Mouse (Mus musculus) heart, adult 18-20 months (tissue): ENCODE measurements around the gene Ism2. TPM values are rescaled to one million over a fixed set of nuclear protein-coding genes. Genes with fewer than 3 reads are reported as not detected.
A peak's percentile ranks its signal among the peaks of the same experiment; 100 is the strongest.
"Not testable (repeated sequence)": the region's sequence is repeated elsewhere in the genome, so short reads cannot be mapped to it uniquely, and the experiment has no call there.

Experiments
- DNase-seq, 2 experiments: peaks; one replicate each; pipeline ENCODE4 v3.0.0; 2021 to 2022; ENCODE audit warnings: mixed read lengths in 1 of 2
- total RNA-seq, 2 experiments: library from RNA; stranded (reverse); gene quantifications; 2 replicates each; pipeline ENCODE4 v1.2.3; 2021

Ism2 gene
- total RNA-seq, 2 experiments from 2014 or later: not detected

- no peak for DNase-seq
Observed at GRCm38 (mm10) chr12:87289100-87289499, 10.4 kb downstream of the Ism2 start.

GRCm38 (mm10) chr12:87284726-87285125 lies 14.8 kb downstream of the Ism2 start:
- no peak for DNase-seq

GRCm38 (mm10) chr12:87284268-87284667 lies 15.2 kb downstream of the Ism2 start:
- no peak for DNase-seq

GRCm38 (mm10) chr12:87283706-87284105 lies 15.8 kb downstream of the Ism2 start:
- no peak for DNase-seq

GRCm38 (mm10) chr12:87282743-87283142 lies 16.8 kb downstream of the Ism2 start:
- DNase-seq: no peak

- DNase-seq: no peak
Observed at GRCm38 (mm10) chr12:87281766-87282165, 17.7 kb downstream of the Ism2 start.

GRCm38 (mm10) chr12:87279879-87280278 lies 19.6 kb downstream of the Ism2 start:
- DNase-seq: no peak

GRCm38 (mm10) chr12:87279350-87279749 lies 20.2 kb downstream of the Ism2 start:
- no peak for DNase-seq

GRCm38 (mm10) chr12:87278118-87278730 lies 21.3 kb downstream of the Ism2 start:
- DNase-seq: no peak

- not testable (repeated sequence) for DNase-seq
Observed at GRCm38 (mm10) chr12:87277251-87277650, 22.3 kb downstream of the Ism2 start.

- no peak for DNase-seq
Observed at GRCm38 (mm10) chr12:87274853-87275831, 24.4 kb downstream of the Ism2 start.

- peak; percentile 15 to 22 for DNase-seq
Observed at GRCm38 (mm10) chr12:87267682-87268081, 31.8 kb downstream of the Ism2 start.

GRCm38 (mm10) chr12:87266827-87267603 lies 32.5 kb downstream of the Ism2 start:
- DNase-seq: no peak

- DNase-seq: peak; percentile 93 to 96
Observed at GRCm38 (mm10) chr12:87266108-87266826, 33.2 kb downstream of the Ism2 start, which contains the start of the genes Vipas39 and Ahsa1. TSS of gene Vipas39 (minus strand) at chr12:87266256. TSS of gene Ahsa1 (plus strand) at chr12:87266479.

- DNase-seq: no peak
Observed at GRCm38 (mm10) chr12:87265444-87265843, 34.1 kb downstream of the Ism2 start.

- no peak for DNase-seq
Observed at GRCm38 (mm10) chr12:87260562-87260961, 38.9 kb downstream of the Ism2 start.

- no peak for DNase-seq
Observed at GRCm38 (mm10) chr12:87256629-87257028, 42.9 kb downstream of the Ism2 start.

- DNase-seq: no peak
Observed at GRCm38 (mm10) chr12:87253878-87254277, 45.6 kb downstream of the Ism2 start.

GRCm38 (mm10) chr12:87250161-87250560 lies 49.3 kb downstream of the Ism2 start:
- no peak for DNase-seq

GRCm38 (mm10) chr12:87238632-87239031 lies 60.9 kb downstream of the Ism2 start, which contains the start of gene Noxred1:
TSS of gene Noxred1 (minus strand) at chr12:87238732.
- DNase-seq: no peak

- no peak for DNase-seq
Observed at GRCm38 (mm10) chr12:87236882-87237483, 62.5 kb downstream of the Ism2 start.
